Mouse (Mus musculus): ENCODE results near the gene Arsk. TPM values are rescaled to one million over a fixed set of nuclear protein-coding genes. Genes with fewer than 3 reads are reported as not detected.

Arsk gene
- total RNA-seq, 2 experiments from 2014 or later: 3.9 to 4.3 TPM

DNA sequence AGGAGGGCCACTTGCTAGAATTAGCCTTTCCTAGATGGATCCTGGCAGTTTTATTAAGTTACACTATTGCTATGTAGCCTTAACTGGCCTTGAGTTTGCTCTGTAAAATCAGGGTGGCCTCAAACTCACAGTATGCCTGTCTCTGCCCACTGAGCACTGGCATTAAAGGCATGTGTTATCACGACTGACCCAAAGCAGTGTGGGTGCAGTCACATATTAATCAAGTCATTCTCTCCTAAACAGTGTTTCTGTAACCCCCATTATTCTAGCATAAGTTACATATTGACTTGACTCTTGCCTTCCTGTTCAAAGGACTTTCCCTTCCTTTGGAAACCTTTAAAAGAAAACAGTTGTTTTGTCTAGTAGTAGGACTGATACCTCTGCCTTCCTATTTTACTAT lies 56.0 kb downstream of the Arsk start:
- intact Hi-C loops (cut with DNase I): no loop called here

DNA sequence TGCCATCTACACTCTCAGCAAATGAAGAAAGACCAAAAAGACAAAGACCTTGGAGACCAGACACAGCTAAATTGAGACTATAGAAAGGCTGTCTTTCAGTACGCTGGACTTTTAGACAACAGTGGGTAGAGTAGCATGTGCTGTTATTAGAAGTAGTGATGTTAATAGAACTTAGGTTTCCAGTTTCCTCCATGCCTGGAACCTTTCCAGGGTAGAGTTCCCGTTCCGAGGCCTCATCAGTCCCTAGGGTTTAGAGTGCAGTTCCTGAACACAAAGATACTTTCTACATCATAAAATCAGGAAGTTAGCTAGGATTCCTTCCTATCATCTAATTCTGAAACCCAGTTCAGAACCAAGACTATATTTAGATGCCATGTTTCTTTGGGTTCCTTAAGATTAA lies 73.9 kb downstream of the Arsk start:
- peak; percentile 32 to 36 for DNase-seq
- intact Hi-C loops (cut with DNase I): loop anchor here (5.0 to 10.0 kb wide), 3 partner anchors 222 to 1170 kb away; no protein-coding TSS in a partner anchor

More for the DNA sequence above, 56.0 kb downstream of the Arsk start:
- DNase-seq: no peak

GRCm38 (mm10) chr13:76021782-76022181 lies 76.7 kb downstream of the Arsk start:
- intact Hi-C loops (cut with DNase I): loop anchor here (5.0 to 10.0 kb wide), 3 partner anchors 219 to 1167 kb away; no protein-coding TSS in a partner anchor
- DNase-seq: peak; percentile 30 to 31

- intact Hi-C loops (cut with DNase I): loop anchor here (2.0 to 5.0 kb wide), 2 partner anchors 80 to 137 kb away; partner anchors contain the start of genes Arsk and Ttc37
These were observed 79.5 kb downstream of the Arsk start for GRCm38 (mm10) chr13:76018844-76019400.

DNA sequence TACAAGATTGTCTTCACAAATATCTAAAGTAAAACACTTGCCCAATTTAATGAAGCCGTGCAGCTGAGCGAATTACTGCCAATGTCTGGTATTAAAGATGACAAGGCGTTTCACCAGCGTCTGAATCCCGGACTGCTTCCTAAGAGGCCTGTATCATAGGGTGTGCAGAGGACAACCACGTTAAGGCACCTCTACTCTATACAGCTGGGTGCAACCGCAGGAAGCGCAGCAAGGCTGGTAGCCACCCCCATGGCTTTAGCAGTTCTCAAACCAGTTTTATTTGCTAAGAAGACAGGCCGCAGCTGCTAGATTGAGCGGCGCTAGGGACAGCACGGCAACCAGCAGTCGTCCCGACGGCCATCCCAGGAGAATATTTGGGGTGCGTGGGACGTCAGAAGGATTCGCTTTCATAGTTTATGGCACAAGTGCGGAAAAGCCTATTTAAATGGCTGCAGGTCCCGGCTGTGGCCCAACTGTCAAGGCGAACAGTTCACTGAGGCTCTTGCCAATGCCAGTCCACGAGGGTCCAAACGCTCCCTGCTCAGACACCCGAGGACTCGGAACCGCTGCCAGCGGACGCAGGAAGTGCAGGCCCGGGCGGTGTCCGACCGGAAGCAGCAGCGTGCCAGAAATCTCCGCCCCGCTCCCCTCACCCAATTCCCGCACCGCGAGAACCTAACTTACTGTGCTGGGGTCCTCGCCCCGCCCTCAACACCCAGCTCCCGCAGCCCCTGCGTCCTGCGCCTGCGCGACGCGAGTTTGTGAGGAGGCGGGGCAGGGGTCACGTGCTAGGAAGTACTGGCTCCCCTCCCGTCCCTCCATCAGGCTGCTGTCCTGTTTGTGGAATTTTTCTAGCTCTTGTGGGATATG lies 80.3 kb downstream of the Arsk start, which contains the start of gene Rfesd:
Gene Rfesd, minus strand, starts transcription at position 746 of the 870 bp plus-strand sequence.
- DNase-seq: peak; percentile 98 to 99
- intact Hi-C loops (cut with DNase I): loop anchor here (2.0 to 5.0 kb wide), 3 partner anchors 75 to 136 kb away; partner anchors contain the start of genes Arsk, Rhobtb3 and Ttc37

More at GRCm38 (mm10) chr13:76018844-76019400, 79.5 kb downstream of the Arsk start:
- DNase-seq: peak; percentile 3 to 11

DNA sequence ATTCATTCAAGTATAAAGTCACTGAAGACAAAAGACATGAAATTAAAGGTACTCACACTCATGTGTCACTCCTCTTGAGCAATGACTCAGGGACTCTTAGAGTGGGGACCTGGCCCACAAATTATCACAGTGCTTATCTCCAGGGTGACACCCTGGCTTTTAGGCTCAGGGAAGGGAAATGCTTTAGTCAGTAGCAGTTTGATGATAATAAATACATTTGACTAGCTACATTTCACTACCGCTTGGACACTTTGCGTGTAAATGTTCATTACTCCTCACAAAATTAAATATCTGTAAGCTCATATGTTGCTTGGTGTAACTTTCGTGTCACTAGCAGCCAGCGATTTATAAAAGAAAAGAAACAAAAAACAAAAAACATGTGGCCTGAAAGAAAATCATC lies 81.0 kb downstream of the Arsk start:
- peak; percentile 5 to 19 for DNase-seq

GRCm38 (mm10) chr13:76014511-76014910 lies 83.9 kb downstream of the Arsk start:
- DNase-seq: no peak

More for the DNA sequence above, 81.0 kb downstream of the Arsk start:
- intact Hi-C loops (cut with DNase I): loop anchor here (2.0 to 5.0 kb wide), 2 partner anchors 75 to 135 kb away; partner anchors contain the start of gene Rhobtb3

More at GRCm38 (mm10) chr13:76014511-76014910, 83.9 kb downstream of the Arsk start:
- intact Hi-C loops (cut with DNase I): no loop called here

Other genes starting within 250 kb of the Arsk start
- 10 to 100 TPM; 23.9 to 25.9 TPM for gene Rhobtb3, start 154.7 kb downstream of the Arsk start, total RNA-seq (2021)
- gene Spata9, start 131.5 kb downstream of the Arsk start, total RNA-seq (2021): not detected
- gene Rfesd, start 79.9 kb downstream of the Arsk start, total RNA-seq (2021): 10 to 100 TPM in 1 of 2 experiments, 1 to 10 TPM in 1; 9.5 to 10.3 TPM
- not detected for gene Gpr150, start 41.7 kb downstream of the Arsk start, total RNA-seq (2021)
- gene Ttc37, start 74 bp upstream of the Arsk start, total RNA-seq (2021): 10 to 100 TPM; 14.9 to 15.4 TPM
- not detected for gene Fam81b, start 206.4 kb upstream of the Arsk start, total RNA-seq (2021)

Data from heart, postnatal 10 days (tissue).